Mouse (Mus musculus) hindlimb bud, embryonic 11.5 days (tissue): ENCODE results near the gene 2810408A11Rik.

Experiments used
- DNase-seq: peaks from one replicate; pipeline ENCODE4 v3.0.0-alpha.2; 2012; ENCODE audit warnings: low read depth, low spot score; ENCODE audit errors: extremely low spot score

2810408A11Rik gene

GRCm38 (mm10) chr11:69913554-69914371, 13.0 kb upstream of the 2810408A11Rik start, which contains the start of gene Gps2:
TSS of gene Gps2 (plus strand) at chr11:69913888.
- no peak for DNase-seq

- DNase-seq: no peak
Measured at GRCm38 (mm10) chr11:69912716-69913530, 12.1 kb upstream of the 2810408A11Rik start.

GRCm38 (mm10) chr11:69911701-69912100, 10.9 kb upstream of the 2810408A11Rik start:
- DNase-seq: no peak

- no peak for DNase-seq
Measured at GRCm38 (mm10) chr11:69910781-69911560, 10.2 kb upstream of the 2810408A11Rik start.

DNA sequence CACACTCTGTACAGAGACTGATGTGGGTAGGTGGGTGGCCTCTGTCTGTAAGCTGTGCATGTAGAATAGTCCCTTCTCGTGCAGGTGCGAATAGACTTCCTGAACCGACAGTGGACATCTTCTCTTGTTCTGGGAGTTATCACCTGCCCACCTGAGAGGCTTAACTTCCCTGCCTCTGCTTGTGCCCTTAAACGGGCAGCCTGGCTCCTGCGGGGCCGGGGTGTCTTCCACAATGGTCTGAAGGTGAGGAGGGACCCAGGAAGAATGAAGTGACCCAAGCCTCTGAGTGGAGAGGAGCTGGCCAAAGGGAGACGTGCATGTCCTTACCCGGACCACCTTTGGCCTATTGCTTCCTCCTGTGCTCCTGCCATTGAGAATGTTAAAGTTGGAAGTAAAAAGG, 9.4 kb upstream of the 2810408A11Rik start:
- no peak for DNase-seq

DNA sequence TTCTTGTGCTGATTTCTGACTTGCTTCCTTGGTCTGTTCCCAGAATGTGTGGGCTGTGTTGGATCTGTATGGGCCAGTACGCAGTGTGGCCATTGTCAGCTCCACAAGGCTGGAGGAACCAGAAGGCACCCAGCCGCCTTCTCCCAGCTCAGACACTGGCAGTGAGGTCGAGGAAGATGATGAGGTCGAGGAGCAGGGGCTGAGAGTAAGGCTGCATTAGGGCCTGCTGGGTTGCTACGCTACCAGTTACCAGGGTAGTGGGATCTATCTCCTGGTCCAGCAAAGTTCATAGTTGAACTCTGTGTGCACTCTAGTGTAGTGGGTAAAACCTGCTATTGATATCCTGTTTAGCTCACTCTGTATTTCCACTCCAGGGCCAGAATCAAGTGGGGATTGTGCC, 8.4 kb upstream of the 2810408A11Rik start:
- DNase-seq: no peak

DNA sequence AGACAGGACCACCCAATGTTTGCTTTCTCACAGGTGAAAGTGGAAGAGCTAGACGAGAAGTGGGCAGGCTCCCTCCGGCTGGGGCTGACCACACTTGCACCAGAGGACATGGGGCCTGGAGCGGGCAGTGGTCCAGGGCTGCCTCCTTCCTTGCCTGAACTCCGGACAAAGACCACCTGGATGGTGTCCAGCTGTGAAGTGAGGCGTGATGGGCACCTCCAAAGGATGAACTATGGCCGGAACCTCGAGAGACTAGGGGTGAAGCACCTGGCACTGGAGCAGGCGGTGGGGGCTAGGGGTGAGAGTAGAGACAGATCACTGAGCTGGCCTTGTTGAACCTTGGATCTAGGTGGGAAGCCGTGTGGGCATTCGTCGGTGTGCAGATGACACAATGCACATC, 7.9 kb upstream of the 2810408A11Rik start:
- DNase-seq: no peak

DNA sequence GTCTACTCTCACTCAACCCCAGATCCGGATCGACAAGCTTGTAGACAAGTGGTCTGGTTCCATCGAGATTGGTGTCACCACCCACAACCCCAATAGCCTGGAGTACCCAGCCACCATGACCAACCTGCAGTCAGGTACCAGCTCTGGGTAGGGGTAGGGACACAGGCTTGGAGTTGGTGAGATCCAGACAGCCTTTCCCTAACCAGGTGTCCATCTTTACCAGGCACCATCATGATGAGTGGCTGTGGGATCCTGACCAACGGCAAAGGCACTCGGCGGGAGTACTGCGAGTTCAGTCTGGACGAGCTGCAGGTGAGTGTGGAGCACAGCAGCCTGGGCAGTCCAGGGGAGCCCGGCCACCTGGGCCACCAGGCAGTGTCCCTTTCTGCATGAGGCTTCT, 3.5 kb upstream of the 2810408A11Rik start:
- no peak for DNase-seq

GRCm38 (mm10) chr11:69902972-69903371, 2.2 kb upstream of the 2810408A11Rik start:
- DNase-seq: no peak

DNA sequence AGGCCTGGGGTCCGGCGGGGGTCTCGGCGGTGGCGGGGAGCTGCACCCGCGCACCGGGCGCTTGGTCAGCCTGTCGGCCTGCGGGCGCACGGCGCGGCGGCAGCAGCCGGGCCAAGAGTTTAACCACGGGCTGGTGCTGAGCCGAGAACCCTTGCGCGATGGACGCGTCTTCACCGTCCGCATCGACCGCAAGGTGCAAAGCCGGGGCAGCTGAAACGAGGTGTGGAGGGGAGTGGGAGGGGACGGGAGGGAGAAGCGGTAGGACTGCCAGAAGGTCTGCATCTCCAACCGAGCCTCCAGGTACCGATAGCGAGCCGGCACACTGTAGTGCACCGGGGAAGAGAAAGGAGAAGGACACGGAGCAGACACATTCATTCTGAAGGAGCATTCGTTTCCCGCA, 1.2 kb upstream of the 2810408A11Rik start:
- DNase-seq: no peak

GRCm38 (mm10) chr11:69901406-69901846, 639 bp upstream of the 2810408A11Rik start:
- DNase-seq: no peak

DNA sequence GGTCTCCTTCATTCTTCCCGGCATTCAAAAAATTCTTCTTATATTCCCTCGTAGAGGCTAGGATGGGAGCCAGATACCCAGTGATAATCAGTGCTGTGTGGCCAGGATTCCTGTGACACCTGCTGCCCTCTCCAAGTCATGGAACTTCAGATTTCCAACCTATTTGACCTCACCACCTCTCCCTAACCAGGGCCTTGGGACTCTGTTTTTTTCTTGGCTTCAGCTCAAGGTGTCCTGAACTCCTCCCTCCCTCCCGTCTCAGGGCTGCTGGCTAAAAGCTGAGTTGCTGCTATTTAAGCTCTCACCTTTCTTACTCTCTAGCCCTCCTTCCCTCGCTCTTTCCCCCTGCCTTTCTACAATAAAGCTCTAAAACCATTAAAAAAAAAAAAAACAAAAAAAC, 917 bp downstream of the 2810408A11Rik start:
- no peak for DNase-seq

- DNase-seq: no peak
Measured at GRCm38 (mm10) chr11:69895291-69895690, 5.5 kb downstream of the 2810408A11Rik start, which contains the start of gene Acap1. TSS of gene Acap1 (minus strand) at chr11:69895539.

GRCm38 (mm10) chr11:69894671-69895070, 6.1 kb downstream of the 2810408A11Rik start:
- no peak for DNase-seq

DNA sequence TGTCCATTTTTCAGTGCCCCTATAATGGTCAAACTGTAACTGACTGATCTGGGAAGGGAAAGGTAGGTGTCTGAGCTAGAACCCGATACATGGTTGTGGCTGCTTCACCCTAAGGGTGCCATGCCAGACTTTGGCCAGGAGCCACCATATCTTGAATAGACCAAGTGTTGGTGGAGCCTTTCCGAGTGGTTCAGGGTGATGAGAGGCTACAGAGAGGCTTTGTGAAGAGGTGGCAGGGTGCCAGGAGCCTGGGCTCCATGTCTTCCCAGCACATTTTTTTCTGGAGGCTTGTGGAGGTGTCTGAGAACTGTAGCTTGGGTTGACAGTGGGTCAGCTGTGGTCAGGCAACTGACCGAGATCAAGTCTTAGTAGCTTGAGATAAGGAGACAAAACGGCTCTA, 9.3 kb downstream of the 2810408A11Rik start:
- DNase-seq: no peak

DNA sequence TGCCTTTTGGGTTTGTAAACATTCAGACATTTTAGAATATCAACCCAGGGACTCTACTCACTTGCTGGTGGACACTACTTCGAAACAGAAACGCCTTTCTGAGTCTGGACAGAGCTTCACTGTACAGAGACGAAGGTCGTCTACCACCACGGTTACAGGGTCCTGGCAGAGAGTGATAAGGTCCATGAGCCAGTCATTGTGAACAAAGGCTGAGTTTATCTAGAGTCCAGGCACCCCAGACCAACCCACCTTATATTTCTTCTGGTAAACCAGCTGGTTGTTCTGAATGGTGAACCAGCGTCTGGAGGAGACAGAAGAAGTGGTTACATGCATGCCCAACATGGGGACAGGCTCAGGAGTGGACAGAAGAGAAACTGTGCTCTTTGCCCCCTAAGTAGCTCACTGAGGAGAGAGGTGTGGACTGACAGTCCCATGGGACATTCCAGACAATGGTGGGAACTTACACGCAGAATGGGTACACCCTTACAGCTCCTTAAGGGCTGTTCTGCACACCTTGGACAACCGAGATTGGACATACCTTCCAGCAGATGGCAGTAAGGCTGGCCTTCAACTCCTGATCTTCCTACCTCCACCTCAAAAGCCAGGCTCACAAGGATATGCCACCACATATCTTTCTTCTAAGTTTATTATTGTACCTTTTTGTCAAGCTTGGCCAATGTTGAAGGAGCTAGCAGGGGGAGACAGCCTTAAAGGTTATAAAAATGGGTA, 13.7 kb downstream of the 2810408A11Rik start:
- no peak for DNase-seq

DNA sequence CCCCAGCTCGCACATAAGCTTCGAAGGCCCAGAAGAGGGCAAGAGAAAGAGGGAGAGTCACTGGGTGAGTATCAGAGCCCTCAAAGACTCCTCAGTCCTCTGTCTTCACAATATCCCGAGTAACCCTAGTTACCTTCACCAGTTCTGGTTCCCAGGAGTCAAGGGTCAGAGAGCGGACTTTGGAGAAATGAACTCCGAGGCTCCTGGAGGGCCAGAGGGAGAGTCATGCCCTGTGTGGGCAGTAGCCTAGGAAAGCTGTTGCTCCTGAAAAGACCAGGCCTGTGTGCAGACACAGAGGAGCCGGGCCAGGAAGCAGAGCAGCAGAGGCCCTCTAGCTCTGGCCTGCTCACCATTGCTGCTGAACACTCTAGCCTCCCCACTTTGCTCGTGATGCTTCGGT, 16.1 kb downstream of the 2810408A11Rik start:
- DNase-seq: no peak

DNA sequence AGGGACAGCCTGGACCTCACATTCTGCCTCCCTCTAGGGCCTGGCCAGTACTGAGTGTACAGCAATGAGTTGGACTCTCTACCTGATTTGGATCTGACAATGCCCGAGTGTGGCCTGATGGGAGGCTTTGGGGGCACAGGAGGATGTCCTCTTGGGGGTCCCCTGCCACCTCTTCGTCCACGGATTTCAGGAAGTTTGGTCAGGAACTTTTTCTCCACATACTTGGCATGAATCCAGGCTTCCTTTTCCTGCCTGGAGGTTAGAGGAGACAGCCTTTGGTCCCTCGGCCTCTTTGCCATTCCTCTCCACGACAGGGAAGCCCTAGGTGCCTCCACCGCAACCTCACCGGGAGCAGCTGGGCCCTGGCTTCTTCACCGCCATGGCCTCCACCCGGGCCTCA, 16.5 kb downstream of the 2810408A11Rik start:
- no peak for DNase-seq

GRCm38 (mm10) chr11:69883527-69884151, 17.1 kb downstream of the 2810408A11Rik start:
- no peak for DNase-seq

DNA sequence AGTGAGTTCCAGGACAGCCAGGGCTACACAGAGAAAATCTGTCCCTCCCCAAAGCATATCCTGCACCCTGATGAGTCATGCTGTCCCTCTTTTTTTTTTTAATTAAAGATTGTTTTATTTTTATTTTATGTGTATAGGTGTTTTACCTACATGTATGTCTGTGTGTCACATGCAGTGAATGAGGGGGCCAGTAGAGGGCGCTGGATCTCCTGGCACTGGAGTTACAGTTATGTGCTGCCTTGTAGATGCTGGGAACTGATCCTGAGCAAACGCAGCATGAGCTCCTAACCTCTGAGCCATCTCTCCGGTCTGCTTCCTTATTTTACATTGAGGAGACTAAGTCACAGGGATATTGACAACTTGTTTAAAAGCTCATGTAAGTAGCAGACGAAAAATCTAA, 17.7 kb downstream of the 2810408A11Rik start:
- DNase-seq: no peak
